Mouse (Mus musculus) lung, adult 2 months (tissue): ENCODE results near the gene Pfn1.

Experiments used
- CTCF ChIP-seq: fragments of 200-500 bp; IDR thresholded peaks from 2 replicates; pipeline ENCODE4 v1.5.1; 2011; ENCODE audit warnings: mild to moderate bottlenecking, low read length, control low read depth; ENCODE audit not compliant: insufficient read depth
- POLR2A ChIP-seq: fragments of 200-500 bp; IDR thresholded peaks from 2 replicates; pipeline ENCODE4 v1.6.1; 2011; ENCODE audit warnings: low read depth, mild to moderate bottlenecking, control low read depth, low read length, borderline replicate concordance; ENCODE audit errors: extremely low read depth

DNA sequence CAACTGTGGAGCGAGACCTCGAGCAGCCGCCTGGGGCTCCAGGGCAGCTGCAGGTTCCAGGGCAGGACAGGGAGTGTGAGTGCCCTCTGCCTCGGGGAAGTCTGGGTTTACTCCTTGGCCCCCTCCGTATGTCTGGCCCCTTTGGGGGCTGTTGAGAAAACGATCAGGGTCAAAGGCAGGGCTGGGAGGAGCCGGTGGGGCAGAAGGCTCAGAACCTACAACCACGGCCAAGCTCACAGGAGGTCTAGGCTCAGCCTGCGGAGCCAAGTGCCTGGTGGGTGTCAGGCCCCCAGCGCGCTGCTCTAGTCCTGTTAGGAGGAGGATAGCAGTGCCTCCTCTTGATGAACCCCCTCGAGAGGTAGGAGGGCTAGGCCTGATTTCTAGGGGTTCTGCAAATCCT, 26.7 kb upstream of the Pfn1 start:
- TF ChIP-seq POLR2A: no peak
- no peak for TF ChIP-seq CTCF
